Mouse (Mus musculus) embryonic stem cell, embryonic (primary cell): ENCODE results near the gene Asb2.

Source experiments
- CTCF ChIA-PET, 4 experiments: fragments of 300-600 bp in 2 of 4; fragments of 350-600 bp in 2 of 4; sonication (Branson Sonifier 250); formaldehyde crosslinking; loops; one replicate each; lab custom pipeline; 2022; ENCODE audit warnings: inconsistent platforms in 2 of 4; lab: Charles Lee
- POLR2A ChIA-PET, 4 experiments: fragments of 300-600 bp in 2 of 4; fragments of 350-600 bp in 2 of 4; sonication (Branson Sonifier 250); formaldehyde crosslinking; loops; one replicate each; lab custom pipeline; 2022; ENCODE audit warnings: antibody characterized with exemption in 4 of 4, inconsistent platforms in 1 of 4; lab: Charles Lee

Asb2 gene

DNA sequence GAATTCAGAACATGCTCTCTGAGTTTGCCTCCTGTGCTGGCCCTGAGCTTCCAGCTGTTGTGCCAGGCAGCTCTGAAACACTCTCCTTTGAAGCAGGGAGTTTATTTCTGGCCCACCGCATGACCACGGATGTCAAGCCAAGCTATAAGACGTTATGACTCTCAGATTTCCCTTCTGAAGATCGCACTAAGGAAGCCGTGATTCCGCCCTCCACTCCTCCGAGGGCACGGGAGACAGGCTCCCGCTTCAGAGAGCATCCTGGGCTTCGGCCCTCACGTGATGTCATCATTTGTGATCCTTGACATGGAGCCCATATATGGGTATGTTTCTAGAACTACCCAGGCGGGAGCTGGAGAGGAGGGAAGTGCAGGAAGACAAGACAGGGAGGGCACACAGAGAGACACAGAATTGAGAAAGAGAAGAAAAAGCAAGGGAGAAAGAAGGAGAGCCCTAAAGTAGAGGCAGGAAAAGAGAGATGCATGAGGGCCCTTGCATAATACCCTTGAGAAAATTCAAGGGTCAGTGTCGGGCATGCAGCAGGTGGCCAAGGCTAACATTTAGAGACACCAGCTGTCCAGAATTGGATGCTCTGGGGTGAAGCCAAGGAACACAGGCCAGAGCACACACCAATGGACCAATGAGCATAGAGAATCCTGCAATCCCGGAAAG lies at the start of gene Asb2:
Gene Asb2, minus strand, starts transcription at position 256 of the 669 bp plus-strand sequence.
- ChIA-PET CTCF (interaction anchor here in 3 of 4 experiments (0.5 to 1.7 kb wide), 3 partner anchors 12 to 188 kb away, joined by 4 to 6 read pairs (median 5); no protein-coding TSS in a partner anchor), POLR2A (no interaction called here)

DNA sequence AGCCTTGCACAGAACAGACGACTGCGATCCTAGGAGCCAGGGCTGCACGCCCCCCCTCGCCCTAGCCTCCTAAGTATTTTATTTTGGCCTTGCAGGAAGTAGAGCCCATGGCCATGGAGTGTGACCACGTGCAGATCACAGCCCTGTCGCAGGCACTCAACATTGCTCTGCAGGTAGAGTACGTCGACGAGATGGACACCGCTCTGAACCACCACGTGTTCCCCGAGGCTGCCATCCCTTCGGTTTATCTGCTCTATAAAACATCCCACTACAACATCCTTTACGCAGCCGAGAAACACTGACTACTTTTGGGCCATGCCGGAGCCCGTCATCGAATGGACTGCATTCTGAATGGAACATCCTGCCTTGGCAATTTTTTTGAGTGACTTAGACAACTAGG lies 48.3 kb upstream of the Asb2 start:
- POLR2A ChIA-PET, result no interaction called here
- CTCF ChIA-PET, result no interaction called here

DNA sequence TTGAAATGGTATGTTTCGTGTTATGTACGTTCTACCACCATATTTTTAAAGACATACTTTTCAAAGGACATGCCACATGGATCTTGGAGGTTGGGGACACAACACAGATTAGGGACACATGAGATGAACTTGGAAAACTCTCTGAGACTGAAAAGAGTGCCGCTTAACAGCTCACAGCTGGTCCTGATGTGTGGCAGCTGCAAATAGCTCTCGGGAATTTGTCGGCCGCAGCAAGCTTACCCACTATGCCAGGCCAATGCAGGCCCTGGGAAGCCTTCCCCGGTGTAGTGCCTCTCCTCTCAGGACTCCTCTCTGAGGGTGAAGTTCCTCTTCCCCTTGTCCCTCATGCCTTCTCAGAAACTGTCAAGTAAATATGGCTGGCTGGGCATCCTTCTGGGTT lies 41.0 kb upstream of the Asb2 start:
- ChIA-PET CTCF (interaction anchor here in 1 of 4 experiments (2.3 kb wide), 1 partner anchor 29 kb away, joined by 6 read pairs; no protein-coding TSS in a partner anchor), POLR2A (interaction anchor here in 1 of 4 experiments (1.3 to 2.4 kb wide), 2 partner anchors 8 to 29 kb away, joined by 3 to 5 read pairs; partner anchors contain the start of genes Ddx24 and Otub2)

DNA sequence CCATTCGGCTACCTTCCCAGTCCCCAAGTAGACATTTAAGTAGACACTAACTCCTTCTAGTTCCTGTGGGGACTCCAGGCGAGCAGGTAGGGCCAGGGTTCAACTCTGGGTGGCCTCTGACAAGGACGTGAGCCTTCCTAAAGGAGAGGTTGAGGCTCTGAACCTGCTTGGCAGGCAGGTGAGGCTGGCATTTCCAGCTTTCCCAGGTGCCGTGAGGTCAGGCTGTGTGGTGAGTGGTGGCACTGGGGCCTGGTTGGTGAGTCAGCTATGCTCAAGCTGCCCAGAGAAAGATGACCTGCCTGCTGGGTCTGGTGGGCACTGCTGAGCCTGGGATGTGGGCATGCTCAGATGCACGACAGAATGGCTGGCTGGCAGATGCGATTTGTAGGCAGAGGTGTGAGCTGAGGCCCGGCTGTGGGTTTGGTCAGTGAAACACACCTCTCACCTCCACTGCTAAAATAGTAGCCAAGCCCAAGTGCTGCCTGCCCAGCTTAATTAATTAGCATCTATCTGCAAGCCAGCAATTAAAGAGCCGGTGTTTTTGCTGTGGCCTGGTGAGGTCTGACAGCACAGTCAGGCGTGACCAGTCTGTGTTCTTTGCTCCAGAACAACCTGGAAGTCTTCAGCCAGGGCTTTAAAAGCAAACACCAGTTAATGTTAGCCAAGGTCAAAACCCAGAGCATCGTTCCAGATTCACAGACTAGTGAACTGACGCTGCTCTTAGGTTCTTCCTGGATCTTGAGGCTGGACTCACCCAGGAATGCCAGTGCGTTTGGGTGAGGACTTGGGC lies 39.9 kb upstream of the Asb2 start:
- CTCF ChIA-PET, result interaction anchor here in 1 of 4 experiments (2.3 kb wide), 1 partner anchor 28 kb away, joined by 6 read pairs; no protein-coding TSS in a partner anchor
- POLR2A ChIA-PET, result interaction anchor here in 1 of 4 experiments (1.3 kb wide), 1 partner anchor 30 kb away, joined by 3 read pairs; the partner anchor contains the start of gene Ddx24

DNA sequence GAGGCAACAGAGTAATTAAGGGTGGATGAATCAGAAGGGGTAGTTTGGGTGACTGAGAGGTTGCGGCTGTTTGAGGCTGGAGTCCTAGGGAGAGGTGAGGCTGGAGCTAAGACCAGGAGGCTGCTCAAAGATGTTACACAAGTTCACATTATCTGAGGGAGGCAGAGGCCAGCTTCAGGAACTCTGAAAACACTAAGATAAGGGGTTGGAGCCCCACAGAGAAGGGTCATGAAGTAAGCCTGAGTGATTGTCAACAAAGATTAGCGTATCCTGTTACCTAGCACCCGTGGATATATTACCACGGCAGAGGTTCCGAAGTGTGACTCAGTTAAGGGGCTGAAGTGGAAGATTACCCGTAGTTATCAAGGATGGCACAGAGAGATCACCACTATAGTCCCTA lies 37.7 kb upstream of the Asb2 start:
- POLR2A ChIA-PET, result interaction anchor here in 1 of 4 experiments (0.5 kb wide), 1 partner anchor 1411 kb away, joined by 5 read pairs; no protein-coding TSS in a partner anchor
- CTCF ChIA-PET, result no interaction called here

DNA sequence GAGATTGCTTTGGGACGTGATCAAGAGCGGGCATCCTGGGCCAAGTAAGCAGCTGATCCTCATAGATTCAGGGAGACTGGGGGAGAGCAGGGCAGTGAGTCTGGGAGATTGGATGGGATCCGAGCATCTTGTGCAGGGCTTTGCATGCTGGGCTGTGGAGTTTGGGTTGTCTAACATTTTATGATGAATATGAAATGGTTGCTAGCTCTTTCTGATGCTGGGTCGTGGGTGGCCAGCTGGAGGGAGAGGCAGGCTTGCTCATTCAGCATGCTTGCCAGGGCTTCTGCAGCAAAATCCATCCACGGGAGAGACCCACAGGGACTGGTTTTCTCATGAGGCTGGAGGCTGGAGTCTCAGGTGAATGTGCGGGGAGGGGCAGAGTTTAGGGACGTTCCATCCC lies 35.3 kb upstream of the Asb2 start:
- POLR2A ChIA-PET, result interaction anchor here in 2 of 4 experiments (0.6 to 4.2 kb wide), 6 partner anchors 10 to 205 kb away, joined by 3 to 25 read pairs (median 4); partner anchors contain the start of gene Ddx24 (in 1 of the 2)

DNA sequence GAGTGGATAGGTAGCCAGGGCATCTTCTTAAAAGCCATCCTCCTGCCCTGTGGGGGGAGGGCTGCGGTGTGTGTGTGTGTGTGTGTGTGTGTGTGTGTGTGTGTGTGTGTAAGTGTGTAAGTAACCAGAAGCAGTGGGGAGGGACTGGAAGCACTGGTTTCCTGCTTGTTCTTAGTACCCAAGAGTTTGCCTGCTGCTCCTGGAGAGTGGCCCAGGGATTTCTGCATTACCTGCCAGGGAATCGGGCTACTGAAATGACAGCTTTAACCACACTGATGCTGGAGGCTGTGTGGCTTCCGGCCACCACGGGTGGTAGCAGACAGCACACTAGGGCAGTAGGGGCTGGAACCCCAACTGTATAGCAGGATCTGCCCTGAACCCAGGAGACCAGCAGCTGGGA lies 34.2 kb upstream of the Asb2 start:
- ChIA-PET POLR2A (interaction anchor here in 2 of 4 experiments (1.2 to 4.2 kb wide), 7 partner anchors 8 to 148 kb away, joined by 3 to 25 read pairs (median 5); partner anchors contain the start of genes Ddx24 (in 2 of the 2) and Prima1 (in 1 of the 2)), CTCF (interaction anchor here in 3 of 4 experiments (0.7 to 2.1 kb wide), 3 partner anchors 36 to 837 kb away, joined by 4 to 11 read pairs (median 4); partner anchors contain the start of gene Ddx24 (in 2 of the 3))

More for the DNA sequence above, 35.3 kb upstream of the Asb2 start:
- CTCF ChIA-PET, result interaction anchor here in 3 of 4 experiments (0.6 to 1.2 kb wide), 5 partner anchors 17 to 24 kb away, joined by 3 to 5 read pairs (median 4); no protein-coding TSS in a partner anchor

DNA sequence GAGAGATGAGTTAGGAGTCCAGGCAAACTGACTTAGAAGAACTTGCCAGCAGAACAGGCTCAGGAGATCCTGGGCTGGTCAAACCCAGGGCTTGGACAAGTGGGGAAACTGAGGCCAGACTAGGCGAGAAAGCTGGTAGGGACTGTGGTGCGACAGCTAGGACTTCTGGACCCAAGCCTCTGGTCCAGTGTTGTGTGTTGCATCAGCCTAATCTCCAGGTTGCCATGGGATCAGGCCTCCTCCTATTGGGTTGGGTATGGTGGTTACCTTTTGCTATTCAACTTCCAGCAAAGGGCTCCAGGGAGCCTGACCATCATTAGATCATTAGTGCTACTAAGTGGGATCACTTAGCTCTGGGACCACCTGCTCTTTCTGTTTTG lies 33.5 kb upstream of the Asb2 start:
- ChIA-PET CTCF (interaction anchor here (0.7 to 2.1 kb wide), 5 partner anchors 18 to 750 kb away, joined by 3 to 11 read pairs (median 5); partner anchors contain the start of gene Ddx24 (in 2 of the 4)), POLR2A (interaction anchor here in 3 of 4 experiments (0.6 to 4.2 kb wide), 15 partner anchors 9 to 586 kb away, joined by 3 to 25 read pairs (median 5); partner anchors contain the start of genes Ddx24 (in 3 of the 3), Prima1 (in 2 of the 3) and 9330161L09Rik (in 1 of the 3))

DNA sequence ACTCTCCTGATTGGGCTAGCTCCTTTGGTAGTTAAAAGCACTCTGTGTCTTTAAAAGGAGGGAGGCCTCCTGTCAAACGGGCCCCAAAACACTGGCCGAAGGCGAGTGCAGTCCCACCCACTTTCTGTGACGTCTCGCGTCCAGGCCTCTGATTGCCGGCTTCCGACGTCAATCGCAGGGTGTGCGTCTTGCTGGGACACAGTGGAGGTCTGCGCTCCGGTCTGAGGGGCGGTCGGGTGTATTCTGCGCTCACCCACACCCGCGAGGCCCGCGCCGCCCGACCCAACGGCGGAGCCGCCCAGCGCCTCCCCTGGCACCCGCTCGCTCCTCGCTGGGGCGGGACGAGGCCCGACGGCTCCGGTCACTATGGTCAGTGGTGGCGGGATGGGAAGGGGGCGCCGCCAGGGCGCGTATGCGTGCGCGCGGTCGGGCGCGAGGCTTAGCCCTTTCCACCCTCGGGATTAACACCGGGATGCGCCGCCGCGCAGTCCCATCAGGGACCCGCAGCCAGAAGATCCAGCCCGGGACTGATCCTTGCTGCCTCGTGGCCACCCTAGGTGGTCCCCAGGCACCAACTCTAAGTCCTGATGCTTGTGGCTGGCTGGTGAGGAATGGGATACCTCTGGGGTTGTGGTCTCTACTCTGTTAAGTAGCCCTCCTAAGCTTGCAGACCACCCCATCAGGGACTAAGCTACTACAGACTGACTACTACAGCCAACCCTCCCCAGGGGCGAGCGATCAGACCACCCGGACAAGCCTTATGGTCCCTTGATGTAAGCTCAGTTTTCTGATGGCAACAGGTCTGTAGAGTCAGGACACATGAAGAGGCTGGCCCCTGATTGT lies 32.9 kb upstream of the Asb2 start, which contains the start of gene Otub2:
Gene Otub2, plus strand, starts transcription at position 178 of the 843 bp plus-strand sequence.
- POLR2A ChIA-PET, result interaction anchor here (0.5 to 4.2 kb wide), 22 partner anchors 9 to 887 kb away, joined by 3 to 25 read pairs (median 5); partner anchors contain the start of genes Ddx24 (in 3 of the 4), Prima1 (in 2 of the 4) and 9330161L09Rik (in 1 of the 4)
- CTCF ChIA-PET, result interaction anchor here (0.7 to 2.1 kb wide), 6 partner anchors 17 to 749 kb away, joined by 3 to 11 read pairs (median 4); partner anchors contain the start of gene Ddx24 (in 2 of the 4)

DNA sequence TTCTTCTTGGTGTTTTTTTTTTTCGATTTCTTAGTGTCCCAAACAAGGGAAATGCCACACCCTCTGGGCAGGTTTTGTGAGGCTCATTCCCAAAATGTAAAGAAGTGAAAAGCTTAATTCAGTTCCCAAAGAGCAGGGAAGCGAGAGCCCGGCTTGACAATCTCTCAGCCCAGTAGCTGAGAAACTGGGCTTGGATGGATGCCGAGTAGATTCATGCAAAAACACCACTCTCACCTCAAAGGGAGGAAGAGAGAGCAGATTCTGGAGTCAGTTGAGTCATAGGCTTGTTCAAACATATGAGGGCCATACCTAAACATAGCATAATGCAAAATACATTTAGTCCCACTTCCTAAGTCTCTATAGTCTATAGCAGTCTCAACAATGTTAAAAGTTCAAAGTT lies 24.4 kb upstream of the Asb2 start:
- ChIA-PET CTCF (interaction anchor here in 1 of 4 experiments (1.7 kb wide), 1 partner anchor 12 kb away, joined by 6 read pairs; no protein-coding TSS in a partner anchor), POLR2A (no interaction called here)

DNA sequence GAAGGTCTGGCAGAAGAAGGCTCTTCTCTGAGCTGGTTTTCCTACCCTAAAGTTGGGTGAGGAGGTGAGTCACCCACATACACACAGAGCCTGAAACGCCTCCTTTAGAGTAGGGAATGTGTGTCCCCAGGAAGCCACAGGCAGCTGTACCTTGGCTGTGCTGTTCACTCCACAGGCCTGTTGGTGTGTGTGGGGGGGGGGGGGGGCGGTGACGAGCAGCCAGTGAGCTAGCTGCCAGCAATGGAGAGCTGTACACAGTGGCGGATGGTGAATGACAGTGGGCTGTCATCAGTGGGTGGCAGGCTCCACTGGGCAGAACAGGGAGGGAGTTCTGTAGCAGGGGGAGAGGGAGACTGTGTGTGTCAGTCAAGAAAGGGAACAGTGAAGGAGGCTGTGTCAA lies 21.0 kb upstream of the Asb2 start:
- POLR2A ChIA-PET, result interaction anchor here in 1 of 4 experiments (0.5 kb wide), 1 partner anchor 15 kb away, joined by 4 read pairs; no protein-coding TSS in a partner anchor
- CTCF ChIA-PET, result interaction anchor here (0.5 to 2.2 kb wide), 6 partner anchors 9 to 235 kb away, joined by 3 to 12 read pairs (median 5); no protein-coding TSS in a partner anchor

DNA sequence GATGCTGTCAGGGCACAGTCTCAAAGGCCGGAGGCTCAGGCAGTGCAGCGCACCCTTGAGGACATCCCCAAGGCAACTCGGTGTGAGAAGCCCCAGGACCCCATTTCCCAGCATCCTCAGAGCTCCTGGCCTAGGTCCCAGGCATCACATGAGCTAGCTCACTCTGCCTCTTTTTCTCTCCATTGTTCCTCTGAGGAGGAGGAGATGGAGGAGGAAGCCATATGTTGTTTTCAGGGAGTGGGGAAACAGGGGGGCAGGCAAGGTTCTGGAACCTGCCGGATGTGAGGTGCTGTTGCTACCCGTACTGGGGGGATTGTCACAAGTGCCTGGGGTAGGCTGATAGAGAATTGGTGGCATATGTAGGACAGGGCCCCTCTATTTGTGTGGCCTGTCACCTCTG lies 20.3 kb upstream of the Asb2 start:
- ChIA-PET CTCF (interaction anchor here in 3 of 4 experiments (0.6 to 2.2 kb wide), 4 partner anchors 8 to 234 kb away, joined by 3 to 10 read pairs (median 5); no protein-coding TSS in a partner anchor), POLR2A (interaction anchor here in 1 of 4 experiments (0.5 kb wide), 1 partner anchor 15 kb away, joined by 4 read pairs; no protein-coding TSS in a partner anchor)

DNA sequence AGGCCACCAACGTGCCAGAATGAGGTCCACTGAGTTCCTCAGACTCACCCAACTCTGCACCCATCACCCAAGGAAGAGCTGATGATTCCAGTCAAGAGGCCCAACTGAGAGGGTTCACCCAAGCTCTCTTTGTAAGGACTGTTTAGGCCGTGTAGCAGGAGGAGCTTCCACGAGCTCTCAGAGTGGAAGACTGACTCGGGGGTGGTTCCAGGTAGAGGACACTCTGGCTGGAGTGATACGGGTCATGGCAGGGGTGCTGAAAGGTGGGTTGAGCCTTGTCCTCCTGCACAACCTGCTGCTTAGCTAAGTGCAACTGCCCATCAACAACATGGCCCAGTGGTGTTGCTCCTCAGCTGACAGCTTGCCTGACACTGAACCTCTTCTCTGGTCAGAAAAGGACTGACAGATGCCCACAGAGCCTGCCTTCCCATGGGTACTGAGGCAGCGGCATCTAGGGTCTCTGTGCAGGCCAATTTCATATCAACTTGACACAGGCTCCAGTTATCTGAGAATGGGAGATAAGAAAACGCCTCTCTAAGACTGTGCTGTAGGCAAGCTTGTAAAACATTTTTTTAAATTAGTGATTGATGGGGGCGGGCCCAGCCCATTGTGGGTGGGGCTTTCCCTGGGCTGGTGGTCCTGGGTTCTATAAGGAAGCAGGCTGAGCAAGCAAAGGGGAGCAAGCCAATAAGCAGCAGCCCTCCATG lies 17.9 kb upstream of the Asb2 start:
- ChIA-PET CTCF (interaction anchor here (0.5 to 1.4 kb wide), 6 partner anchors 10 to 572 kb away, joined by 3 to 5 read pairs (median 3); no protein-coding TSS in a partner anchor), POLR2A (interaction anchor here in 1 of 4 experiments (0.5 to 1.4 kb wide), 3 partner anchors 8 to 229 kb away, joined by 3 read pairs; no protein-coding TSS in a partner anchor)

DNA sequence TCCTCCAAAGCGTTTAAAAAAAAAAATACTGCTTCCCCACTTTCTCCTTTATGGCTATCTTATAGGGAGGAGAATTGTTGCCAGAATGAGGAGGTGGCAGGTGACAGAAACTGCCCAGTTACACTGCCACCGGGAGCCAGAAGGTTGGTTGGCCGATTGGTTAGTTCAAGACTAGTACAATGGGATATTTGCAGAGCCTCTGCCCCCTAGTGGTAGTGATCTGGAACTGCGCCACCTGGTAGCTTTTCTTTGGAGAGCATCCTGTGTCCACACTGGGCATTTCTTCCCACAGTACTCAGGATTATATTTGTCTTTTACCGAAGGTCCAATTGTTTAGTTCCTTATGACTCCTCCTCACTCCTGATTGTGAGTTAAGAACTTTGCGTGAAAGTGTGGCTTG lies 15.9 kb upstream of the Asb2 start:
- CTCF ChIA-PET, result interaction anchor here (0.6 to 1.6 kb wide), 29 partner anchors 10 to 1372 kb away, joined by 3 to 7 read pairs (median 3); partner anchors contain the start of genes Asb2 (in 1 of the 4), Ifi27 (in 1 of the 4) and Otub2 (in 1 of the 4)
- POLR2A ChIA-PET, result interaction anchor here in 2 of 4 experiments (0.5 to 0.6 kb wide), 2 partner anchors 16 to 268 kb away, joined by 3 to 4 read pairs; no protein-coding TSS in a partner anchor

DNA sequence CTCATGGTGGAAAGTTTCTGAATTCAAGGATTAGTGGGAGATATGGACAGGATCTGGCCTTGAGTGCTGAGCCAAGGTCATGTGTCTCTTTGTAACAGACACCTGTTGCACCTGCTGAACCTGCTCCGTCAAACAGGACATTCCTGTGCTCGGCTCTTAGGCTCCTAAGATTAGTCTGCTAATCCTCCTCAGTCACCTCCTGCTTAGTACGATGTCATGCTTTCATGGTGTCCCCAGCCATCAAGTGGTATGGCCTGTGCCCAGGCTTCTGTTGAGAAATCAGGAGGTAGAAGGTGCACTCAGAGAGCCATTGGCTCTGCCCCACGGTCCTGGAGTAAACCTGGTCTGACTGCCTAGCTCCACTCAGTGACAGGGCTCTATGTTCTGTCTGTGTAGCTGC lies 15.1 kb upstream of the Asb2 start:
- POLR2A ChIA-PET, result no interaction called here
- CTCF ChIA-PET, result interaction anchor here in 2 of 4 experiments (0.5 to 1.5 kb wide), 4 partner anchors 11 to 1374 kb away, joined by 3 to 7 read pairs (median 4); no protein-coding TSS in a partner anchor

DNA sequence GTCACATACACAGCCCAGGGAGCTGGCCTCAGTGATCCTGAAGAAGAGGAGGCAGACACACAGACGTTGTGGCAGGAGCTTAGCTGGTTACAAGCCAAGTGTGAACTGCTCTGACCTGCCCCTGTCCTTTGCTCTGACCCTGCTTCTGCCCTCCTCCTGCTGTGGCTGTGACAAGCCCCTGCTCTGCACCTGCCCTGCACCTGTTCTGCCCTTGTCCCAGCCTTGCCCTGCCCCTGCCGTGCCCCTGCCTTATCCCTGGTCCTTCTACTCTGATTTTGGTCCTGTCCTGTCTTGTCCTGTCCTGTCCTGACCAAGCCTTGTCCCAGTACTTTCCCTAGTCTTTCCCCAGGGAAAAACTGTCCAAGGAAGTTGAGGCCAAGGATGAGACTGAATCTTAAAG lies 13.0 kb upstream of the Asb2 start:
- ChIA-PET POLR2A (interaction anchor here in 2 of 4 experiments (1.4 to 1.6 kb wide), 2 partner anchors 9 to 10 kb away, joined by 3 read pairs; no protein-coding TSS in a partner anchor), CTCF (interaction anchor here (0.6 to 4.1 kb wide), 34 partner anchors 10 to 232 kb away, joined by 3 to 52 read pairs (median 6); partner anchors contain the start of genes Ddx24 (in 3 of the 4), 9330161L09Rik (in 1 of the 4), Otub2 (in 1 of the 4) and Ppp4r4 (in 1 of the 4))
